Mouse (Mus musculus) myocyte (in vitro differentiated cells): Measurements from ENCODE around the gene Rhbdf2.

Source experiments
- POLR2A ChIP-seq: IDR thresholded peaks from one replicate; pipeline ENCODE4 v1.6.1; 2011; ENCODE audit warnings: low read depth, mild to moderate bottlenecking, control low read depth, moderate library complexity; ENCODE audit not compliant: insufficient read length
- USF1 ChIP-seq: IDR thresholded peaks from one replicate; pipeline ENCODE4 v1.6.1; 2011; ENCODE audit warnings: low read depth, mild to moderate bottlenecking, control low read depth, moderate library complexity

DNA sequence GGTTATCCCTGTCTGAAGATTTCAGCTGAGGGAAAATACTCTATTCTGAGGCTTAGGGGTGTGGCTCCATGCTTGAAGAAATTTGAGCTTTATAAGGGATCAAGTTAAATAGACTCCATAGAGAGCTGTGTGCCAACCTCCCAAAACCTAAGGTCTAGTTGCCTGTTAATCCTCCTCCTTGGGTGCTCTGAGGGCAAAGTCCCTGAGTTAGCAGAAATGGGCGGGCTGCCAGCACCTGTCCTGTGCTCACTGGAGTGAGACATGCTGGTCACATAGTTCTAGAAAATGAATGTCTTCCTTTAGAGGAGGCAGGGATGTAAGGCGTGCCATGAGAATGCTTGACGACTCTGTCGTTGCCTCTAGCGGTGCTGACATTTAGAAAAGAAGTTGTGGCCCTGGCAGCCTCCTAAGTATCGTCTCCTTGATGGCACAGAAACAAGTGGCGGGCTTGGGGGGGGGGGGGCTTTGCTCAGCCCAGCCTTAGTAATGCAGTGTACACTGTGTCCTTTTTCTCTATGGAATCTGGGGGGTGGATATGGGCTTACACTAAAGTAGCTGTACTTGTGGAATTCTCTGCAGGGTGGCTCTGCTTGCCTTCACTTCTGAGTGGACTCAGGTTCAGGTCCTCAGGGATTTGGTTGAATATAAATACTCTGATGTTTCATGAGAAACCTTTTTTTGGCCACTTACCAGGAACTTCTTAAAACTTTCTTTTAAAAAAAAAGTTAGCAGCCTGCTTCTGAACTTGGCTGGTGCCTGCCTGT, 48.0 kb upstream of the Rhbdf2 start:
- TF ChIP-seq POLR2A = no peak
- TF ChIP-seq USF1 = no peak
